ENCODE assay signal across 10 mouse cellular contexts in the genomic region with DNA sequence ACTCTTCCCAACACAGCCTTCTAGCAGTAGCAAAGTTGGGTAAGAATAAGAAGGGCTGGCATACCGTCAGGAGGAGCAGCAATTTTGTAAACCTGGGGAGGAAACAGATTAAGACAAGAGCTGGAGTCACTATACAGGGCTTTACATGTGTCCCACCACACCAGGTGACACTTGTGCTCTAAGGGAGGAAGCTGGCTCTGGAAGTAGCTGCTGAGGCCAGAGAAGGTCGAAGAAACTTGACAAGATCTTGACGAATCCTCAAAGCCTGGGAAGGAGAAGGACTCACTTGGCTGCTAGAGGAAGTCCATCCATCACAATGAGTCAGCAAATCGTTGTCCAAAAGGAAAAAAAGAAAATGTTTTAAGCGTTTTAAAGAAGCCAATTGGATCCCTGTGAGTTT. TPM values are rescaled to one million over a fixed set of nuclear protein-coding genes. Genes with fewer than 3 reads are reported as not detected.
A peak's percentile ranks its signal among the peaks of the same experiment; 100 is the strongest.
DNase-seq lines count a peak whose midpoint lies in the region; ATAC-seq and TF ChIP-seq lines count a peak whose summit lies in the region.
"Had no signal": no experiment of that assay in that cellular context is flagged by ENCODE, and none has a peak within 500 bp of the region (broad histone marks: within the 10 kb centered on the region; RNA-seq: fewer than 3 reads in every experiment).

No protein-coding gene starts in this region.

- no peak for ATAC-seq in kidney, embryonic 14.5 days (ENCODE audit: low FRiP score, low TSS enrichment)
- ATAC-seq in forebrain, embryonic 14.5 days: no peak
- ATAC-seq in midbrain, embryonic 16.5 days: no peak

- no peaks in the 10 kb centered on the region for H3K27me3 ChIP-seq in kidney, embryonic 14.5 days (ENCODE audit: control insufficient read depth, insufficient read depth, low read length)
- no peaks in the 10 kb centered on the region for H3K27me3 ChIP-seq in kidney, adult 2 months (replicated peaks; ENCODE audit: control insufficient read depth, insufficient read depth, low read length)
- H3K27me3 ChIP-seq in forebrain, embryonic 14.5 days (replicated peaks; ENCODE audit: control insufficient read depth, insufficient read depth, low read length): no peaks in the 10 kb centered on the region
- no peaks in the 10 kb centered on the region for H3K27me3 ChIP-seq in midbrain, embryonic 16.5 days (ENCODE audit: control insufficient read depth, insufficient read depth, low read depth, low read length)

- TF ChIP-seq POLR2A in kidney, adult 2 months (IDR thresholded peaks at IDR 0.05; ENCODE audit: low read depth, low read length): no peak

- DNase-seq in cerebellum, adult 9-10 months: peak; percentile 42
- DNase-seq in cerebellum, postnatal 36 days: no peak
- DNase-seq in kidney, adult 2 months: no peak
- DNase-seq in forebrain, embryonic 14.5 days (ENCODE audit: low spot score): no peak
- DNase-seq in thymus, postnatal 10 days (ENCODE audit: low spot score in 2 of 2): no peak
- no peak for DNase-seq in adrenal gland, adult (ENCODE audit: inconsistent age in 2 of 2, low spot score in 1 of 2)
- DNase-seq: cerebellum, adult 11 months; kidney, postnatal 25 days had no signal

- H3K36me3 ChIP-seq in kidney, embryonic 14.5 days (ENCODE audit: control insufficient read depth, insufficient read depth, low read length): peaks cover 6% of the 10 kb centered on the region; the same call in 1 of the 2 replicates
- 0 out of 2 replicates have a peak, but pooled peaks cover 2% of the 10 kb centered on the region for H3K36me3 ChIP-seq in kidney, adult 2 months (ENCODE audit: control insufficient read depth, insufficient read depth, low read length)
- peaks cover 9% of the 10 kb centered on the region for H3K36me3 ChIP-seq in forebrain, embryonic 14.5 days (ENCODE audit: control insufficient read depth, insufficient read depth, low read length)
- H3K36me3 ChIP-seq in midbrain, embryonic 16.5 days (ENCODE audit: control insufficient read depth, insufficient read depth, low read length): no peaks in the 10 kb centered on the region; the same call in 1 of the 2 replicates

- 82% methylated on average over 5 of the region's 5 CpGs for WGBS in kidney, embryonic 14.5 days
- WGBS in kidney, adult 2 months: 49% methylated on average over 5 of the region's 5 CpGs
- WGBS in forebrain, embryonic 14.5 days: 94% methylated on average over 5 of the region's 5 CpGs
- WGBS in midbrain, embryonic 16.5 days: 95% methylated on average over 5 of the region's 5 CpGs

- H3K4me1 ChIP-seq in kidney, embryonic 14.5 days (ENCODE audit: control insufficient read depth, insufficient read depth, low read length): peaks cover 26% of the 10 kb centered on the region
- peaks cover 5% of the 10 kb centered on the region; the same call in 1 of the 2 replicates for H3K4me1 ChIP-seq in kidney, adult 2 months (ENCODE audit: control insufficient read depth, insufficient read depth, low read length)
- H3K4me1 ChIP-seq in forebrain, embryonic 14.5 days (ENCODE audit: control insufficient read depth, insufficient read depth, low read length): peaks cover 17% of the 10 kb centered on the region
- peaks cover 23% of the 10 kb centered on the region for H3K4me1 ChIP-seq in midbrain, embryonic 16.5 days (ENCODE audit: control insufficient read depth, insufficient read depth, low read length)

- no peak overlapping the region for H3K4me3 ChIP-seq in kidney, embryonic 14.5 days (ENCODE audit: low read length)
- H3K4me3 ChIP-seq in kidney, adult 2 months (ENCODE audit: insufficient read depth, low read depth, low read length): no peak overlapping the region
- no peak overlapping the region; the same call in 1 of the 2 replicates for H3K4me3 ChIP-seq in forebrain, embryonic 14.5 days (ENCODE audit: low read depth, low read length)
- no peak overlapping the region for H3K4me3 ChIP-seq in midbrain, embryonic 16.5 days (ENCODE audit: low read depth, low read length)

- H3K9ac ChIP-seq in kidney, embryonic 14.5 days (ENCODE audit: low read depth, low read length): no peak overlapping the region
- H3K9ac ChIP-seq in forebrain, embryonic 14.5 days (ENCODE audit: low read length): no peak overlapping the region
- 0 out of 2 replicates have a peak overlapping the region, but pooled peaks have one; percentile 85 for H3K9ac ChIP-seq in midbrain, embryonic 16.5 days (ENCODE audit: low read depth, low read length)

- peak overlapping the region; percentile 99; the same call in 1 of the 2 replicates for H3K4me2 ChIP-seq in kidney, embryonic 14.5 days (replicated peaks; ENCODE audit: low read depth, low read length)
- peak overlapping the region; percentile 99; the same call in 1 of the 2 replicates for H3K4me2 ChIP-seq in forebrain, embryonic 14.5 days (ENCODE audit: low read length)
- H3K4me2 ChIP-seq in midbrain, embryonic 16.5 days (ENCODE audit: low read length): peak overlapping the region; percentile 99

- no peak overlapping the region; the same call in 1 of the 2 replicates for H3K27ac ChIP-seq in kidney, embryonic 14.5 days (ENCODE audit: low read depth, low read length)
- H3K27ac ChIP-seq in kidney, adult 2 months (ENCODE audit: insufficient read depth, low read depth, low read length): no peak overlapping the region
- no peak overlapping the region for H3K27ac ChIP-seq in forebrain, embryonic 14.5 days (ENCODE audit: low read depth, low read length)
- H3K27ac ChIP-seq in midbrain, embryonic 16.5 days (ENCODE audit: low read length): no peak overlapping the region

- no peak for TF ChIP-seq CTCF in kidney, adult 2 months (conservative IDR thresholded peaks at IDR 0.05; ENCODE audit: insufficient read depth, insufficient read length, low read depth, low read length)

- H3K9me3 ChIP-seq in kidney, embryonic 14.5 days (ENCODE audit: control insufficient read depth, low read length): no peaks in the 10 kb centered on the region
- H3K9me3 ChIP-seq in forebrain, embryonic 14.5 days (replicated peaks; ENCODE audit: control insufficient read depth, low read length): no peaks in the 10 kb centered on the region
- H3K9me3 ChIP-seq in midbrain, embryonic 16.5 days (replicated peaks; ENCODE audit: control insufficient read depth, low read length, poor library complexity, severe bottlenecking): no peaks in the 10 kb centered on the region

RNA-seq across cellular contexts. Expression of a gene that starts 1.6 kb away (rescaled TPM):
- polyA plus RNA-seq in kidney, embryonic 14.5 days (2014; fragmentation: Nextera tagmentation; extraction: Ambion mirVana): 29.0 and 40.1 TPM in 2 replicates
- 55.5 and 61.0 TPM in 2 replicates for polyA plus RNA-seq in kidney, adult 2 months (2012; rRNA removed)
- 64.1 and 66.2 TPM in 2 replicates for polyA plus RNA-seq in forebrain, embryonic 14.5 days (2014; fragmentation: Nextera tagmentation; extraction: Ambion mirVana)
- polyA plus RNA-seq in midbrain, embryonic 16.5 days (2015; fragmentation: Nextera tagmentation; extraction: Ambion mirVana): 66.9 and 69.5 TPM in 2 replicates

RNA-seq across cellular contexts. Expression of a gene that starts 13.2 kb away (rescaled TPM):
- polyA plus RNA-seq in kidney, embryonic 14.5 days (2014; fragmentation: Nextera tagmentation; extraction: Ambion mirVana): 2.7 and 3.0 TPM in 2 replicates
- polyA plus RNA-seq in kidney, adult 2 months (2012; rRNA removed): 1.2 and 1.8 TPM in 2 replicates
- polyA plus RNA-seq in forebrain, embryonic 14.5 days (2014; fragmentation: Nextera tagmentation; extraction: Ambion mirVana): 0.22 and 0.36 TPM in 2 replicates
- polyA plus RNA-seq in midbrain, embryonic 16.5 days (2015; fragmentation: Nextera tagmentation; extraction: Ambion mirVana): 0.75 and 0.92 TPM in 2 replicates

RNA-seq across cellular contexts. Expression of a gene that starts 24.6 kb away (rescaled TPM):
- 19.1 and 22.0 TPM in 2 replicates for polyA plus RNA-seq in kidney, embryonic 14.5 days (2014; fragmentation: Nextera tagmentation; extraction: Ambion mirVana)
- 9.4 and 10.1 TPM in 2 replicates for polyA plus RNA-seq in kidney, adult 2 months (2012; rRNA removed)
- polyA plus RNA-seq in forebrain, embryonic 14.5 days (2014; fragmentation: Nextera tagmentation; extraction: Ambion mirVana): 26.8 and 31.9 TPM in 2 replicates
- polyA plus RNA-seq in midbrain, embryonic 16.5 days (2015; fragmentation: Nextera tagmentation; extraction: Ambion mirVana): 21.2 and 23.1 TPM in 2 replicates

RNA-seq across cellular contexts. Expression of a gene that starts 29.3 kb away (rescaled TPM):
- polyA plus RNA-seq in kidney, embryonic 14.5 days (2014; fragmentation: Nextera tagmentation; extraction: Ambion mirVana): 182 and 213 TPM in 2 replicates
- polyA plus RNA-seq in kidney, adult 2 months (2012; rRNA removed): 768 and 777 TPM in 2 replicates
- polyA plus RNA-seq in forebrain, embryonic 14.5 days (2014; fragmentation: Nextera tagmentation; extraction: Ambion mirVana): 483 and 520 TPM in 2 replicates
- polyA plus RNA-seq in midbrain, embryonic 16.5 days (2015; fragmentation: Nextera tagmentation; extraction: Ambion mirVana): 581 and 673 TPM in 2 replicates

RNA-seq across cellular contexts. Expression of a gene that starts 33.1 kb away (rescaled TPM):
- 30.9 and 31.5 TPM in 2 replicates for polyA plus RNA-seq in kidney, embryonic 14.5 days (2014; fragmentation: Nextera tagmentation; extraction: Ambion mirVana)
- 4.9 and 9.8 TPM in 2 replicates for polyA plus RNA-seq in kidney, adult 2 months (2012; rRNA removed)
- 49.1 and 50.6 TPM in 2 replicates for polyA plus RNA-seq in forebrain, embryonic 14.5 days (2014; fragmentation: Nextera tagmentation; extraction: Ambion mirVana)
- polyA plus RNA-seq in midbrain, embryonic 16.5 days (2015; fragmentation: Nextera tagmentation; extraction: Ambion mirVana): 58.8 and 65.5 TPM in 2 replicates
